Mouse (Mus musculus) forebrain, embryonic 12.5 days (tissue): Measurements from ENCODE around the gene Tmem200b. TPM values are rescaled to one million over a fixed set of nuclear protein-coding genes. Genes with fewer than 3 reads are reported as not detected.

Experiments used
- polyA plus RNA-seq: library from polyadenylated mRNA; unstranded; fragments of >200 nt; fragmentation: Nextera tagmentation; extraction: Ambion mirVana; gene quantifications from 2 replicates; pipeline ENCODE4 v1.2.1, GENCODE M21; 2016

Tmem200b gene
- polyA plus RNA-seq, 1 experiment from 2014 or later, result 0.50 TPM

Other genes starting within 250 kb of the Tmem200b start
- gene Ptpru, start 83.5 kb upstream of the Tmem200b start, polyA plus RNA-seq, result 47.1 and 57.7 TPM in 2 replicates
- gene Mecr, start 78.3 kb upstream of the Tmem200b start, polyA plus RNA-seq, result 40.4 and 41.7 TPM in 2 replicates
- 193 and 199 TPM in 2 replicates for gene Srsf4, start 48.2 kb upstream of the Tmem200b start, polyA plus RNA-seq
- gene Gm10300, start 152.9 kb downstream of the Tmem200b start, polyA plus RNA-seq, result 0.08 TPM in 1 of 2 replicates, not detected in the other
- 136 and 158 TPM in 2 replicates for gene Epb41, start 153.6 kb downstream of the Tmem200b start, polyA plus RNA-seq
- 0.06 and 0.15 TPM in 2 replicates for gene Oprd1, start 222.7 kb downstream of the Tmem200b start, polyA plus RNA-seq